Mouse (Mus musculus): ENCODE measurements around the gene Atxn7l2. TPM values are rescaled to one million over a fixed set of nuclear protein-coding genes. Genes with fewer than 3 reads are reported as not detected.
A peak's percentile ranks its signal among the peaks of the same experiment; 100 is the strongest.

Atxn7l2 gene
- total RNA-seq, 1 experiment from 2014 or later: 7.3 TPM

DNA sequence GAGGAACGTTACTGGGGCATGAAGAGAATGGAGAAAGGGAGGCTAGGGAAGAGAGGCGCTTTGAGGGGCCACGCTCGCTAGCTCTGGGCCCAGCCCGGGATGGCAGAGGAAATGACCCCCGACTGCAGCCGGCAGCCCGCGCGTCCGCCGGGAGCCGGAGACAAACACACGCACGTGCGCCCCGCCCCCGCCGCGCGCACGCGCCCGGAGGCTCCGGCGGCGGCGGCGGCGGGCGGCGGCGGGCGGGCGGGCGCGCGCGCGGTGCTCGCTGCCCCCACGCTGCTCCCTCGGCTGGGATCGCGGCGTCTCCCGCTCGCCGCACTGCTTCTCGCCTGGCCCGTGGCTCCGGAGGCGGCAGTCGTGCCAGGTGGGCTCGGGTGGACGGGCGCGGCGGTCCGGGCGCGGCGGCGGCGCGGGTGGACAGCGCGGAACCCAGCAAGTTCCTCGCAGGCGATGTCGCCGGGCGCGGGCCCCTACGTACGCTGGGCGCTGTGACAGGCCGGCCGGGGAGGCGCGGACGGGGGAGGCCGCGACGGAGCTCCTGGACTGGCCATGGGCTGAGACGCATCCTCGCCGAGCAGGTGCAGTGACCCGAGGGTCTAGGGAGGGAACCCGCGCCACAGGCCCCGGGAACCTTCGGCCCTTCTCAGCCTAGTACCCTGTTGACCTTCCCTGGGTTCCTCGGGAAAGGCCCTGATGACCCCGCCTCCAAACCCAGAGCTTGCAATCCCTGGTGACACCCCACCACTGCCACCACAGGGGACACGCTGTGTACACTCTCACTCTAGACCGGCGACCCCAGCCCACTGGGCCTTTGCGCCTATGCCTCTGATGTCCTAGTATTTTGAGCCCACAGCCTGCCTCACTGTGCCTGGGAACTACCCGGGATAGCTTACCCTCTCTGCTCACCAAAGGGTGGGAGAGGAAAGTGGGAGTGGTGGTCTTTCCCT, 24.4 kb downstream of the Atxn7l2 start, which contains the start of gene Amigo1:
Gene Amigo1 (plus strand): TSS at position 238 of the 950 bp plus-strand sequence.
- ATAC-seq (ENCODE audit: extremely low read depth, insufficient number of reproducible peaks, low FRiP score, poor library complexity, severe bottlenecking): no peak

GRCm38 (mm10) chr3:108185460-108186097, 25.2 kb downstream of the Atxn7l2 start:
- no peak for ATAC-seq (ENCODE audit: extremely low read depth, insufficient number of reproducible peaks, low FRiP score, poor library complexity, severe bottlenecking)

GRCm38 (mm10) chr3:108184742-108185141, 26.0 kb downstream of the Atxn7l2 start:
- no peak for ATAC-seq (ENCODE audit: extremely low read depth, insufficient number of reproducible peaks, low FRiP score, poor library complexity, severe bottlenecking)

DNA sequence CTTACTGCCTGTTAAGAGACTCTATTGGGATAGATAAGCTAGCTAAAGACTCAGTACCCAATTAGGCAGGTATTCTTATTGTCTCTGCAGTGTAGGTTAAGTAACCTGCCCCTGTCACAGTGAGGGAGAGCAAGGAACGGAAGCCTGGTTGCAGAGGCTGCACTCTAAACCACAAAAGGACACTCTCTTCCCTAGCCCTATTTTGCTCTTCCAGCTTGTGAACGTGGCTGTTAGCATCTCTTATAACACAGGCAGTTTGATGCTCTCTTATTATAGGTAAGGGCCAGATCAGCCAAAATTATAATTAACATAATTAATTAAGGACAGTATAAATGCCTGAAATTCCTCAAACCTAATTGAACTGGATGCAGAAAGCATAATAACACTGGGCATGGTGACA, 30.2 kb downstream of the Atxn7l2 start:
- ATAC-seq (ENCODE audit: extremely low read depth, insufficient number of reproducible peaks, low FRiP score, poor library complexity, severe bottlenecking): no peak

DNA sequence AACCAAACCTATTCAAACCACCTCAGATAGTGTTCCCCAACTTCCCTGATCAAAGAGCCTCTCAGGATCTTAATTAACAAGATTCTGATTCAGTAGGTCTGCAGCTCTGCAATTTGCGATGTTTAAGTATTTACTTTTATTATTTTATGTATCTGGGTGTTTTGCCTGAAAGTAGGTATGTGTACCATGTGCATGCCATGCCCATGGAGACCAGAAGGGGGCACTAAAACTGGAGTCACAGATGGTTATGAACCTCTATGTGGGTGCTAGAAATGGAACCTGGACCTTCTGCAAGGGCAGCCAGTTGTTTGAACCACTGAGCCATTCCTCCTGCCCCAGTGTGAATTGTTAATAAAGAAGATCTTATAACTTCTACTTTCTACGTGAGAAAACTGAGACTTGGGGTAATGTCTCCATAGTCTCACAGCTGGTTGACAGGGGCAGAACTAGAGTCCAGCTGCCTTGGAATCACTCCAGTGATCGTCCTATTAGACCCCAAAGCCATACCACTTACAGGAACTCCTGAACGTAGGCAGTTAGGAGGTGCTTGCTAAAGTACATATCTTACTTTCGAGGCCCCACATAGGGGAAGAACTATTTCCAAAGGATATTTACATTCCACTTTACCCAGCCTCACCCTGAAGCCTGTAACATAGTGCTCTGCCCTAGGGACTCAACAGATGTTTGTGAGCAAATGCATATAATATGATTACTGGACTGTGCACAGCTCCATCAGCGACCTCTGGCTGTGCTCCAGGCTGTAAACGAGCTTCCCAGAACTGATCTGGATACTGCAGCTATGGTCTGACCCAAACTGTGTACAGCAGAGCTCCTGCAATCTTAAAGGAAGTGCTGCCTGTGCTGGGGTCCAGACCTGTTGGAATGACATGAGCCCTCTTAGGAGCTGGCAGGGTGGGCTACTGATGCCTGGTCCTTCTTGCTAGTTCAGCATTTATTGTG, 31.7 kb downstream of the Atxn7l2 start:
- ATAC-seq (ENCODE audit: extremely low read depth, insufficient number of reproducible peaks, low FRiP score, poor library complexity, severe bottlenecking): no peak

DNA sequence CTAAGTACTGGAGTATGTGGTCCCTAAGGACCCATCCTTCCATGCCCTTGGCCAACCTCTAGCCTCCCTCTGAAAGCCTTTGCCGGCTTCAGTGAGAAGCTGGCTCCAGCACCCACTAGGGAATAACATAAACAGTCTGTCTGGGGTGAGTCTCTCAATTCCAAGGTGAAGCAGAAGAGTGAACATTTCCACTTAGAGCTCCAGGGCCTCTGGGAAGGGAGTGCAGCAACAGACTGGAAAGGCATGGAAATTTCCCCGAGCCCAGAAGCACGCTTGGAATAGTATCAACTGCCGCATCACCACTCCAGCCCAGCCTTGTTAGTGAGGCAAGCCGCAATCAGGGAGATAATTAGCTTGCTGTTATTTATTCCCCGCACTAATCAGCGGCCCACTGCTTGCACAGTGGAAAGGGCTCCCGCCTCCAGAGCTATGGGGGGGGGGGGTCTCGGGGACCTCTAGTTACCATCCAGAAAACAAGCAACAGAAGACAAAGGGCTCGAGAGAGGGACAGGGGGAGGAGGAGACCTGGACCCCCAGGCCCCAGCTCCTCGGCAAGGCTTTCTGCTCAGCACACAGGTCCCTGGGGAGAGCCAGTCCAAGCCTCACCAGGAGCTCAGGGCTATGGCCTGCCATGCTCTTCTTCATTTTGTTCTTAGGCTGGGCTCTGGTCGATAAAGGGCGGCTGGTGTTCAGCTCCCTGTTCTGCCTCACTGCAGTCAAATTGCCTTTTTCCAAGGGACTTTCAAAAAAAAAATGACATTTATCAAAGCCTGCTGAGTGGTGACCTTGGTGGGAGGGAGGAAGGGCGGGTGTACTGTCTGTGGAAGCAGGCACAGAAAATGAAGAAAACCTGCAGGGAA, 35.8 kb downstream of the Atxn7l2 start:
- no peak for ATAC-seq (ENCODE audit: extremely low read depth, insufficient number of reproducible peaks, low FRiP score, poor library complexity, severe bottlenecking)

DNA sequence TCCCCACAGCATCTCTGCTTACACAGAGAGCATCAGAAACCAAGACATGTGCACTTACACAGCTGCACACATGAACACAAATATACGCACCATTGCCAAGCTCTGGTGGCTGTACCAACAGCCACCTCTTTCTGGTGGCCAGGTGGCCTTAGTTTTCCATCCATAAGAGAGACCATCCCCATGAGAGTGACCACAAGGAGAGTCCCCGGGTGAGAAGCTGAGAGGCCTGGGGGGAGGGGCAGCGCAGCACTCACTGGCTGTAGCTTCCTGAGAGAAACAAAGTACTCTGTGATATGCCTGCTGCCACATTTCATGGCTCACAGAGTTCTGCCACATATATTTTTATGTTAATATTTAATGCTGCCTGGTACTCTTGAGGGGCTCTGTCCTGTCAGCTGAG, 41.5 kb downstream of the Atxn7l2 start:
- ATAC-seq (ENCODE audit: extremely low read depth, insufficient number of reproducible peaks, low FRiP score, poor library complexity, severe bottlenecking): no peak

- no peak for ATAC-seq (ENCODE audit: extremely low read depth, insufficient number of reproducible peaks, low FRiP score, poor library complexity, severe bottlenecking)
Observed at GRCm38 (mm10) chr3:108167499-108167898, 43.2 kb downstream of the Atxn7l2 start.

DNA sequence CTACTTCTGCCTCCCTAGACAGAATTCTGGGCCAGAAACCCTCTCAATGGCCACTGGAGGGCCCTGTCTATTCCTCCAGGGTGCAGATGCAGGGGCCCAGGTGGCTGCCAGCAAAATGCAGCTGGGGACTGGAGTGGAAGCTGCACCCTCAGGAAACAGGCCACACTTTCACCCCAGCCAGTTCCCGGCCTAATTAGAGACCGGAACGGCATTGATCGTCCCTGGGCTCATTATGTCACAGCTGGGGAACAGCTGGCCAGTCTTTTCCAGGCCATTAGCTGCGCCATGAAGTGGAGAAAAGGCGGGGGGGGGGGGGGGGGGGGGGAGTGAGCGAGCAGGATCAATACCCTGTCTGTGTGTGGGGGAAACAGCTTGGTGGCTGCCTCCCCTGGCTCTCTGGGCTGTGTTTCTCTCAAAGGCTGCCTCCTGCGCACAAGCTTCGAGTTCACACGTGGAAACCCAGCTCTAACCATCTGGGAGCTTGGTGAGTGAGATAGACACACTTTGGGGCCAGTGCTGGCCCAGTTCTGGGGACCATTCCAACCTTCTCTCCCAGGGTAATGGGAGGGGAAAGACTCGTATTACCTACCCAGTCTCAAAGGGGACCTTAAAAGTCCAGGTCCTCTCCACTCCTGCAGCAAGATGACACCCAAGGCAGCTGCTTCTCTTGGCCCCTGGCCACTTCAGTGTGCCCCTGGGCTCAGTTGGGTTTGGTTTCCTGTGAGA, 44.1 kb downstream of the Atxn7l2 start:
- no peak for ATAC-seq (ENCODE audit: extremely low read depth, insufficient number of reproducible peaks, low FRiP score, poor library complexity, severe bottlenecking)

GRCm38 (mm10) chr3:108165532-108166315, 45.0 kb downstream of the Atxn7l2 start:
- no peak for ATAC-seq (ENCODE audit: extremely low read depth, insufficient number of reproducible peaks, low FRiP score, poor library complexity, severe bottlenecking)

DNA sequence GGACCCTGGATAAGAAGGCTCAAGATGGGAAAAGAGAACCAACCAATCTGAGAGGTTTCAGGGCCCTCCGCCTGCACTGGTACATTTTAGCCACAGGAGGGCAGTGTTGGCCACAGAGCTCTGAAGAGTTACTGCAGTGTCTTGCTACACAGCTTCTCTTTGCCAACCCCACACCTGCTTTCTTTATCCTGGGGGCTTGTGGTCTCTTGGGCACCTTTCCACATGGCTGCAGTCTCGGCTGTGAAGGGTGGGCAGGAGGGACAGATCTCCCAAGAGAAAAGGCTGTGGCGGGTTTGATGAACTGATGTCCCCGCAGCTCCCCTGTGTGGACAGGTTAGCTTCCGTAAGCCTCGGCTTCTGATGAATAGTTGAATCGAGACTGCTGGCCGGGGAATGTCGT, 45.9 kb downstream of the Atxn7l2 start:
- ATAC-seq (ENCODE audit: extremely low read depth, insufficient number of reproducible peaks, low FRiP score, poor library complexity, severe bottlenecking): peak; percentile 91

- no peak for ATAC-seq (ENCODE audit: extremely low read depth, insufficient number of reproducible peaks, low FRiP score, poor library complexity, severe bottlenecking)
Observed at GRCm38 (mm10) chr3:108164091-108164490, 46.6 kb downstream of the Atxn7l2 start.

- ATAC-seq (ENCODE audit: extremely low read depth, insufficient number of reproducible peaks, low FRiP score, poor library complexity, severe bottlenecking): no peak
Observed at GRCm38 (mm10) chr3:108158383-108159037, 52.2 kb downstream of the Atxn7l2 start.

DNA sequence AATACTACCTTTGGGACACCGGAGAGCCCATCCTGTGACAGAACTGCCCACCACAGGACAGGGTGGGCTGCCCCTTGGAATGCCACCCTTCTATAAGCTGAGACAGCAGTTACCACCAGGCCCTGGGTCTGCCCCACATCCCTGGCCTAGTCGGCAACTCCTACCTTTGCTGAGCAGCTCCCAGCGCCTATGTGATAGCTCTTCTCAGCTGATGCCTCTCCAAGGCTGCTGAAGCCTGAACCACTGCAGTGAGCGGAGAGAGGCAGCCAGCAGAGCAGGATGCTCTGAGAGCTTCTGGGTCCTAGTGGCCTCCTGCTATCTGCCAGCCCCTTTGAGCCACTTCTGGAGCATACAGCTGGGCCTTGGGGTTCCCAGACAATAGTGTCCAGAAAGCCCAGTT, 56.1 kb downstream of the Atxn7l2 start, which contains the start of gene Gpr61:
Gene Gpr61 (minus strand): TSS at position 227 of the 400 bp plus-strand sequence.
- ATAC-seq (ENCODE audit: extremely low read depth, insufficient number of reproducible peaks, low FRiP score, poor library complexity, severe bottlenecking): no peak

DNA sequence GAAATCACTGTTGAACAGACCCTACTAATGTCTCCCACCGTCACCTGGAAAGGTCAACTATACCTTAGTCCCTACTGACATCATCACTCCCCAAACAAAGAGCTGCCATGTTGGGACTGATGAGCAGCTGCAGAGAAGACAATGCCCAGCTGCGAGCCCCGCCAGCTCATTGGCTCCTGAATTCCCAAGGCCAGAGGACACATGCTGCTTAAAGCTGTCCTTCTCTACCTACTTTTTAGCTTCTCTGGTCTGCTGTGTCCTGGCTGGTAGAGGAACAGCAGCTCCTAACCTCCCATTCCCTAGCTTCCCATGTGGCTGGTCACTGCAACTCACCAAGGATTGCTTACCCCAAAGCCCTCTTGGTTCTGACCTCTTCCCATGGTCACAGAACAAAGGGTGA, 58.4 kb downstream of the Atxn7l2 start:
- no peak for ATAC-seq (ENCODE audit: extremely low read depth, insufficient number of reproducible peaks, low FRiP score, poor library complexity, severe bottlenecking)

Measured in neutrophil, adult 5-6 weeks (primary cell).